10 mouse cellular contexts compared by ENCODE assay signal in genomic region chr4:71332018-71332417, GRCm38 (mm10).
DNase-seq lines count a peak whose midpoint lies in the region; ATAC-seq lines count a peak whose summit lies in the region.
"Had no signal": no experiment of that assay in that cellular context is flagged by ENCODE, and none has a peak within 500 bp of the region (broad histone marks: within the 10 kb centered on the region; RNA-seq: fewer than 3 reads in every experiment).

No protein-coding gene starts in this region.

- H3K9ac ChIP-seq in hindbrain, embryonic 14.5 days, result no peak overlapping the region
- H3K9ac ChIP-seq: limb, embryonic 12.5 days had no signal

- no peak overlapping the region for H3K4me3 ChIP-seq in hindbrain, embryonic 14.5 days (replicated peaks; ENCODE audit: low read length)
- H3K4me3 ChIP-seq: erythroblast, embryonic 14.5 days; limb, embryonic 12.5 days had no signal

- no peaks in the 10 kb centered on the region for H3K36me3 ChIP-seq in hindbrain, embryonic 14.5 days (replicated peaks; ENCODE audit: control insufficient read depth, insufficient read depth)
- H3K36me3 ChIP-seq: limb, embryonic 12.5 days had no signal

- no peak overlapping the region for H3K27ac ChIP-seq in hindbrain, embryonic 14.5 days
- H3K27ac ChIP-seq: limb, embryonic 12.5 days had no signal

- no peaks in the 10 kb centered on the region for H3K27me3 ChIP-seq in hindbrain, embryonic 14.5 days (ENCODE audit: control insufficient read depth, insufficient read depth, low read length)
- H3K27me3 ChIP-seq: limb, embryonic 12.5 days had no signal

- no peaks in the 10 kb centered on the region for H3K4me1 ChIP-seq in hindbrain, embryonic 14.5 days (replicated peaks; ENCODE audit: control insufficient read depth, insufficient read depth, low read length)
- H3K4me1 ChIP-seq: limb, embryonic 12.5 days had no signal

- no peak for ATAC-seq in cerebellum, adult (ENCODE audit: insufficient number of reproducible peaks, low FRiP score, low TSS enrichment)
- no peak for ATAC-seq in hindbrain, embryonic 14.5 days (ENCODE audit: low FRiP score)

- intact Hi-C loops in left cerebral cortex, postnatal 36 days (cut with DNase I), result no loop called here

- H3K9me3 ChIP-seq in hindbrain, embryonic 14.5 days (ENCODE audit: control insufficient read depth, low read length), result no peaks in the 10 kb centered on the region
- H3K9me3 ChIP-seq: limb, embryonic 12.5 days had no signal

- peak; percentile 8 to 16 for DNase-seq in cerebellum, postnatal 14 days
- peak; percentile 13 for DNase-seq in left cerebral cortex, adult 11 months (ENCODE audit: low spot score)
- DNase-seq in left cerebral cortex, postnatal 36 days (ENCODE audit: low spot score in 2 of 2), result no peak
- peak; percentile 54 for DNase-seq in R1 (ENCODE audit: low read depth, low spot score)
- DNase-seq in layer of hippocampus, adult 9-11 months, result peak; percentile 5
- DNase-seq in right cerebral cortex, postnatal 4 days, result peak; percentile 8
- DNase-seq in hindbrain, embryonic 14.5 days (ENCODE audit: low spot score), result no peak

- H3K4me2 ChIP-seq in hindbrain, embryonic 14.5 days (replicated peaks), result no peak overlapping the region
- H3K4me2 ChIP-seq: limb, embryonic 12.5 days had no signal

- WGBS in hindbrain, embryonic 14.5 days, result 82% methylated on average over 4 of the region's 4 CpGs

Comparison
In these comparisons a context has a peak if more than half of its experiments do, and no peak if none do; other contexts are left out.
1. DNase-seq: peak in cerebellum, postnatal 14 days (2 of 2), left cerebral cortex, adult 11 months (single experiment), R1 (single experiment), layer of hippocampus, adult 9-11 months (single experiment) and right cerebral cortex, postnatal 4 days (single experiment); none in left cerebral cortex, postnatal 36 days (0 of 2) and hindbrain, embryonic 14.5 days (single experiment).